Mouse (Mus musculus) CH12.LX (cell line): ENCODE measurements at regions not wholly inside any gene's neighbourhood (a gene's known extent, or its start where the extent isn't known, plus 50 kb on each side); places are given as distances from the start of the nearest gene placed in this dataset.

Source experiments
- DNase-seq: peaks from one replicate; pipeline ENCODE4 v3.0.0-alpha.2; 2013; ENCODE audit errors: extremely low read depth
- H3K27ac ChIP-seq: 2 replicates; pipeline ENCODE4 v1.5.1; 2012; ENCODE audit warnings: low read depth, mild to moderate bottlenecking, control low read depth, moderate library complexity; ENCODE audit not compliant: insufficient read depth
- H3K27me3 ChIP-seq: replicated peaks from 2 replicates; pipeline ENCODE3; 2012; ENCODE audit warnings: inconsistent platforms
- H3K36me3 ChIP-seq, 2 experiments: replicated peaks in 1 of 2; 2 replicates each; pipeline versions ENCODE3 to v1.6.1; 2012; ENCODE audit warnings: inconsistent platforms in 1 of 2, low read length in 1 of 2, mild to moderate bottlenecking in 1 of 2, mixed read lengths in 1 of 2, moderate library complexity in 1 of 2; ENCODE audit not compliant: control insufficient read depth in 1 of 2, insufficient read depth in 1 of 2
- H3K4me1 ChIP-seq, 2 experiments: 2 replicates each; pipeline ENCODE4 v1.6.1; 2012; ENCODE audit warnings: inconsistent platforms in 1 of 2, moderate library complexity in 1 of 2; ENCODE audit not compliant: insufficient read depth in 2 of 2, control insufficient read depth in 1 of 2
- H3K4me2 ChIP-seq: 2 replicates; pipeline ENCODE4 v1.6.1; 2012; ENCODE audit warnings: low read depth, mild to moderate bottlenecking, control low read depth; ENCODE audit not compliant: poor library complexity, insufficient read depth, severe bottlenecking
- H3K4me3 ChIP-seq, 3 experiments: fragments of 150-350 bp in 1 of 3; sonication (generic) in 1 of 3; replicated peaks in 1 of 3; 2 replicates each; pipeline versions ENCODE3 to v1.5.1; 2011 to 2012; ENCODE audit warnings: low read depth in 2 of 3, low read length in 2 of 3, mild to moderate bottlenecking in 2 of 3, moderate library complexity in 2 of 3, control low read depth in 1 of 3, improper control_type of control experiment in 1 of 3, inconsistent platforms in 1 of 3, mixed read lengths in 1 of 3; ENCODE audit not compliant: poor library complexity in 1 of 3
- H3K79me2 ChIP-seq: replicated peaks from 2 replicates; pipeline ENCODE4 v1.6.1; 2012; ENCODE audit warnings: mild to moderate bottlenecking, moderate library complexity; ENCODE audit not compliant: control insufficient read depth, poor library complexity, insufficient read depth, severe bottlenecking; ENCODE audit errors: extremely low read depth
- H3K9ac ChIP-seq: 2 replicates; pipeline ENCODE4 v1.6.1; 2012; ENCODE audit warnings: low read depth, mild to moderate bottlenecking, control low read depth, moderate library complexity; ENCODE audit not compliant: insufficient read depth
- H3K9me3 ChIP-seq: replicated peaks from 2 replicates; pipeline ENCODE3; 2012; ENCODE audit warnings: low read length, inconsistent platforms, mixed read lengths
- CHD1 ChIP-seq: IDR thresholded peaks from 2 replicates; pipeline ENCODE4 v1.6.1; 2012; ENCODE audit warnings: low read depth, low read length, improper control_type of control experiment, inconsistent platforms
- CHD2 ChIP-seq: IDR thresholded peaks from 2 replicates; pipeline ENCODE4 v1.6.1; 2011; ENCODE audit warnings: low read length, improper control_type of control experiment
- E2F4 ChIP-seq: IDR thresholded peaks from 2 replicates; pipeline ENCODE4 v1.6.1; 2011; ENCODE audit warnings: low read depth, low read length, improper control_type of control experiment; ENCODE audit not compliant: insufficient replicate concordance
- ELF1 ChIP-seq: IDR thresholded peaks from 2 replicates; pipeline ENCODE4 v1.6.1; 2014; ENCODE audit warnings: low read depth, mild to moderate bottlenecking, inconsistent platforms, low read length, improper control_type of control experiment
- GABPA ChIP-seq: IDR thresholded peaks from 2 replicates; pipeline ENCODE4 v1.6.1; 2012; ENCODE audit warnings: low read depth, low read length, improper control_type of control experiment, inconsistent platforms; ENCODE audit not compliant: insufficient replicate concordance
- IRF4 ChIP-seq: IDR thresholded peaks from 2 replicates; pipeline ENCODE4 v1.6.1; 2014; ENCODE audit warnings: low read depth, mild to moderate bottlenecking, inconsistent platforms, low read length, improper control_type of control experiment
- JUN ChIP-seq: IDR thresholded peaks from 2 replicates; pipeline ENCODE4 v1.6.1; 2011; ENCODE audit warnings: low read depth, mild to moderate bottlenecking, low read length, improper control_type of control experiment, moderate library complexity; ENCODE audit not compliant: insufficient read depth
- JUND ChIP-seq: conservative IDR thresholded peaks from 2 replicates; pipeline ENCODE4 v1.6.1; 2011; ENCODE audit warnings: low read depth, low read length, improper control_type of control experiment
- KAT2A ChIP-seq: IDR thresholded peaks from 2 replicates; pipeline ENCODE4 v1.6.1; 2012; ENCODE audit warnings: low read length, improper control_type of control experiment, inconsistent platforms; ENCODE audit not compliant: insufficient replicate concordance
- MAFK ChIP-seq: IDR thresholded peaks from 2 replicates; pipeline ENCODE4 v1.6.1; 2011; ENCODE audit warnings: low read length, improper control_type of control experiment; ENCODE audit not compliant: insufficient replicate concordance
- MYC ChIP-seq: IDR thresholded peaks from 2 replicates; pipeline ENCODE4 v1.6.1; 2011; ENCODE audit warnings: low read depth, mild to moderate bottlenecking, improper control_type of control experiment, low read length
- NELFE ChIP-seq: IDR thresholded peaks from 2 replicates; pipeline ENCODE4 v1.6.1; 2011; ENCODE audit warnings: low read depth, low read length, improper control_type of control experiment
- PAX5 ChIP-seq: IDR thresholded peaks from 2 replicates; pipeline ENCODE4 v1.6.1; 2012; ENCODE audit warnings: low read length, inconsistent platforms, mixed read lengths
- POLR2A ChIP-seq: IDR thresholded peaks from 2 replicates; pipeline ENCODE4 v1.6.1; 2011; ENCODE audit warnings: low read depth, mild to moderate bottlenecking, improper control_type of control experiment, low read length
- POLR2AphosphoS2 ChIP-seq: IDR thresholded peaks from 2 replicates; pipeline ENCODE4 v1.6.1; 2011; ENCODE audit warnings: low read depth, low read length, improper control_type of control experiment
- TBP ChIP-seq: conservative IDR thresholded peaks from 2 replicates; pipeline ENCODE4 v1.6.1; 2011; ENCODE audit warnings: low read depth, low read length, improper control_type of control experiment
- TCF12 ChIP-seq: IDR thresholded peaks from 2 replicates; pipeline ENCODE4 v1.6.1; 2014; ENCODE audit warnings: low read depth, mild to moderate bottlenecking, inconsistent platforms, low read length, improper control_type of control experiment
- UBTF ChIP-seq: IDR thresholded peaks from 2 replicates; pipeline ENCODE4 v1.6.1; 2012; ENCODE audit warnings: low read depth, mild to moderate bottlenecking, inconsistent platforms, low read length, improper control_type of control experiment, moderate library complexity
- USF1 ChIP-seq: IDR thresholded peaks from 2 replicates; pipeline ENCODE4 v1.6.1; 2014; ENCODE audit warnings: low read depth, mild to moderate bottlenecking, inconsistent platforms, low read length, improper control_type of control experiment
- USF2 ChIP-seq: conservative IDR thresholded peaks from 2 replicates; pipeline ENCODE4 v1.6.1; 2011; ENCODE audit warnings: low read depth, low read length, improper control_type of control experiment
- ZKSCAN1 ChIP-seq: IDR thresholded peaks from 2 replicates; pipeline ENCODE4 v1.6.1; 2012; ENCODE audit warnings: low read depth, inconsistent platforms, low read length, improper control_type of control experiment, borderline replicate concordance
- ZMIZ1 ChIP-seq: IDR thresholded peaks from 2 replicates; pipeline ENCODE4 v1.6.1; 2012; ENCODE audit warnings: low read depth, mild to moderate bottlenecking, inconsistent platforms, low read length, improper control_type of control experiment
- dilution Hi-C: fragments of 300-500 bp; cut with MboI; formaldehyde crosslinking; loops from 2 replicates; pipeline ENCODE4 v1.14.3; 2020; ENCODE audit warnings: low sequenced_read_pairs; ENCODE audit not compliant: extremely low pct_unique_long_range_greater_than_20kb, extremely low pct_ligation_motif_present
- in situ Hi-C: fragments of 300-500 bp; cut with MboI; formaldehyde crosslinking; loops from 3 replicates; pipeline ENCODE4 v1.14.3; 2019; ENCODE audit warnings: low sequenced_read_pairs, low pct_ligation_motif_present, low pct_unique_long_range_greater_than_20kb, mixed read lengths

DNA sequence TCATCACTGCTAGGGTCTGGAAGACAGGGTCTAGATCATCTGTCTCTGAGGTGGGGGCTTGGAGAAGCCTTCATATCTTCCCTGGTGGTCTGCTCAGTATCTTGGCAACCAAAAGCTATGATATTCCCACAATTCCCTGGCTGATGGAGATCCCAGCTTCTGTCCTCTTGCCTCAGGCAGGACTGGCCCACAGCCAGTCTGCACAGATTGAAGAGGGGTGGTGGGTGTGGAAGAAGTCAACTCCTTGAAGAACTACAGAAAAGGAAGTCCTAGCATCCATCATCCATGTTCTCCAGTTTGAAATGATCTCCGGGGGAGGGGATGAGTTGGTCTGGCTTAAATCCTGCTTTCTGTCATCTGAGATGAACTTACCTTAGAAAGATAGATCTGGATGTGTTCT lies 134.8 kb downstream of the Trim29 start:
- Histone ChIP-seq H3K4me3 (no peak overlapping the region), H3K4me2 (no peak overlapping the region), H3K79me2 (no peaks in the 10 kb centered on the region), H3K27ac (no peak overlapping the region), H3K27me3 (peaks cover 86% of the 10 kb centered on the region), H3K4me1 (no peaks in the 10 kb centered on the region), H3K36me3 (no peaks in the 10 kb centered on the region), H3K9ac (no peak overlapping the region), H3K9me3 (no peaks in the 10 kb centered on the region)
- DNase-seq, result no peak
- in situ Hi-C loops, result no loop called here
- dilution Hi-C loops, result no loop called here
- TF ChIP-seq JUND (no peak), MAFK (no peak), UBTF (no peak), ZMIZ1 (no peak), GABPA (no peak), CHD2 (no peak), E2F4 (no peak), ELF1 (no peak), IRF4 (no peak)

DNA sequence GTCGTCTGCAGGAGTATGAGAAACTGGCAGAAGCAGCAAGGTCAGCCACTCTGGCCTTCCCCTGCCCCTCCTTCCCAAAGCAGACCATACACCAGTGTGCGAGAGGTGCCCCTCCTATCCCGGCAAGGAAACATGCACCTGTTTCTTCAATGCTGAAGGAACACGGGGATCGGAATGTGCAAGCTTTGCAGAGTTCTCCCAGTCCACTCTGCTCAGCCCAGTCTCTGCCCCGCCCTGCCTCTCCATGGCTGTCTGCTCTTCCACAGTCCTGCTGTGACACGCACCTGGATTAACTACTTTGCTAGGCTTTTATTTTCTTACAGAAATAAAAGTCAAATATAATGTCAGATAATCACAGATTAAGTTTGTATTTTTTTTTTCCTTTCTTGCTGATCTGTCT lies 136.7 kb downstream of the Trim29 start:
- H3K4me1 ChIP-seq, result no peaks in the 10 kb centered on the region
- no peak for TF ChIP-seq IRF4
- no peak for TF ChIP-seq TCF12
- no peak for TF ChIP-seq JUN
- no peak for TF ChIP-seq ZKSCAN1
- no peak for TF ChIP-seq MYC
- TF ChIP-seq MAFK, result no peak
- TF ChIP-seq JUND, result no peak
- TF ChIP-seq CHD1, result no peak
- no peak for TF ChIP-seq KAT2A
- TF ChIP-seq ELF1, result no peak
- TF ChIP-seq NELFE, result no peak
- no peak for TF ChIP-seq PAX5
- TF ChIP-seq POLR2AphosphoS2, result no peak
- TF ChIP-seq USF2, result no peak
- TF ChIP-seq TBP, result no peak
- no peak for TF ChIP-seq POLR2A
- no peak for TF ChIP-seq USF1
- TF ChIP-seq, all 38 proteins: peak for 0
- Histone ChIP-seq H3K36me3 (no peaks in the 10 kb centered on the region), H3K9me3 (no peaks in the 10 kb centered on the region), H3K27ac (no peak overlapping the region), H3K27me3 (peaks cover 86% of the 10 kb centered on the region), H3K9ac (no peak overlapping the region), H3K79me2 (no peaks in the 10 kb centered on the region), H3K4me3 (no peak overlapping the region), H3K4me2 (no peak overlapping the region)
- DNase-seq, result no peak
- in situ Hi-C loops (no loop called here), dilution Hi-C loops (no loop called here)
